Mouse (Mus musculus) neural tube, embryonic 15.5 days (tissue): Measurements from ENCODE around the gene Arhgdib. TPM values are rescaled to one million over a fixed set of nuclear protein-coding genes. Genes with fewer than 3 reads are reported as not detected.
"Not testable (repeated sequence)": the region's sequence is repeated elsewhere in the genome, so short reads cannot be mapped to it uniquely, and the experiment has no call there.

Experiments used
- ATAC-seq: fragments of 200-750 bp; cut with Nextera tagmentation; 2 replicates; pipeline ENCODE4 v1.8.0; 2017; ENCODE audit warnings: mild to moderate bottlenecking, moderate TSS enrichment, moderate library complexity; ENCODE audit not compliant: low FRiP score
- H3K27ac ChIP-seq: fragments of 300-500 bp; sonication (generic); replicated peaks from 2 replicates; pipeline ENCODE4 v1.5.1; 2015; ENCODE audit warnings: mild to moderate bottlenecking, inconsistent platforms
- H3K27me3 ChIP-seq: fragments of 300-500 bp; sonication (generic); replicated peaks from 2 replicates; pipeline ENCODE4 v1.6.1; 2015; ENCODE audit warnings: inconsistent platforms
- H3K36me3 ChIP-seq: fragments of 300-500 bp; sonication (generic); 2 replicates; pipeline ENCODE4 v1.6.1; 2015; ENCODE audit warnings: inconsistent platforms
- H3K4me1 ChIP-seq: fragments of 300-500 bp; sonication (generic); 2 replicates; pipeline ENCODE4 v1.6.1; 2015; ENCODE audit warnings: inconsistent platforms
- H3K4me2 ChIP-seq: fragments of 300-500 bp; sonication (generic); 2 replicates; pipeline ENCODE4 v1.6.1; 2015; ENCODE audit warnings: inconsistent platforms, mild to moderate bottlenecking, moderate library complexity
- H3K4me3 ChIP-seq: fragments of 300-500 bp; sonication (generic); replicated peaks from 2 replicates; pipeline ENCODE4 v1.5.1; 2015; ENCODE audit warnings: mild to moderate bottlenecking, inconsistent platforms
- H3K9ac ChIP-seq: fragments of 300-500 bp; sonication (generic); replicated peaks from 2 replicates; pipeline ENCODE4 v1.6.1; 2015; ENCODE audit warnings: mild to moderate bottlenecking, inconsistent platforms
- H3K9me3 ChIP-seq: fragments of 300-500 bp; sonication (generic); replicated peaks from 2 replicates; pipeline ENCODE4 v1.6.1; 2016; ENCODE audit warnings: inconsistent platforms
- WGBS: fragments of 180-500 bp; shearing (Covaris S2); methylation state at CpG from one replicate; pipeline ENCODE4 v1.1.7; 2015; ENCODE audit warnings: mixed read lengths; 5-methylcytosine and 5-hydroxymethylcytosine counted together
- polyA plus RNA-seq: library from polyadenylated mRNA; unstranded; fragments of >200 nt; fragmentation: Nextera tagmentation; extraction: Ambion mirVana; gene quantifications from 2 replicates; pipeline ENCODE4 v1.2.1, GENCODE M21; 2015

Arhgdib gene
- polyA plus RNA-seq, 1 experiment from 2014 or later = 13.8 TPM

DNA sequence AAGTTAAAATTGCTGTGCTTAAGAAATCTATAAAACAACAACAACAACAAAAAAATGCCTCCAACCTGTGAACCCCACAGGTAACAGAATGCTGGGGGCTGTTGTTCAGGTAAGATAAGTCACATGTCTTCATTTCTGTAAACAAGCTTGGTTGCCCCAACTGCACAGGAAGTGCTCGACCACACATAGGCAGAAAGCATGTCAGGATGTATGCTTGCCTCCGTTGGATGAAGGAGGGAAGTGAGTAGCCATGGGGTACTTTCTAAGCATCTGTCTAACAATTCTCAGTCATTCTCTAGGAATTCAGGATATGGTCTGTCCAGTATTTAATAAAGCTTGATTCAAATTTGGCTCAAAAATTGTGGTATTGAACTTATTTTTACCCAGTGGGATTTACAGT is 42.7 kb downstream of the Arhgdib start:
- H3K9ac ChIP-seq = no peak overlapping the region
- no peaks in the 10 kb centered on the region for H3K27me3 ChIP-seq
- ATAC-seq = no peak
- no peaks in the 10 kb centered on the region for H3K4me1 ChIP-seq
- H3K9me3 ChIP-seq = no peaks in the 10 kb centered on the region
- H3K27ac ChIP-seq = no peak overlapping the region
- WGBS = 84% methylated on average over 2 of the region's 2 CpGs
- no peak overlapping the region for H3K4me3 ChIP-seq
- H3K36me3 ChIP-seq = no peaks in the 10 kb centered on the region
- H3K4me2 ChIP-seq = no peak overlapping the region

DNA sequence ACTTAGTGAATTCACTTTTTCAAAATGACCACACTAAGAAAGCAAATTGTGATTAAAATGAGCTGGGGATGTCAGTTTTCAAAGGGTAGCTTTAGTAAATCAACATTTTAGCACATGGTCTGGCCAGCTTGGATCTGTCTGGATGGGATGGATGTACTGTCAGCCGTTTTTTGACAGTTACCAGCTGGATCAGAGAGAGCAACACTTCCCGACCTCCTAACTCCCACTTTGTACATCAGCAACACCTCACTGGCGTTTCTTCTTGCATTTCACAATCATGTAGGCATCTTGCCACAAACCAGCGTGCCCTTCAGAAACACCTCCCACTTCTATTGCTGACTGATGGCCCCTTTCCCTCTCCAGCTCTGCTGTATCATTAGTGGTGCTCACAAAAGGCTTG is 43.5 kb downstream of the Arhgdib start:
- no peak overlapping the region for H3K9ac ChIP-seq
- no peaks in the 10 kb centered on the region for H3K36me3 ChIP-seq
- H3K27me3 ChIP-seq = no peaks in the 10 kb centered on the region
- no peak overlapping the region for H3K27ac ChIP-seq
- H3K9me3 ChIP-seq = no peaks in the 10 kb centered on the region
- H3K4me1 ChIP-seq = no peaks in the 10 kb centered on the region
- H3K4me3 ChIP-seq = no peak overlapping the region
- no peak for ATAC-seq
- H3K4me2 ChIP-seq = no peak overlapping the region
- 70% methylated on average over 4 of the region's 4 CpGs for WGBS

DNA sequence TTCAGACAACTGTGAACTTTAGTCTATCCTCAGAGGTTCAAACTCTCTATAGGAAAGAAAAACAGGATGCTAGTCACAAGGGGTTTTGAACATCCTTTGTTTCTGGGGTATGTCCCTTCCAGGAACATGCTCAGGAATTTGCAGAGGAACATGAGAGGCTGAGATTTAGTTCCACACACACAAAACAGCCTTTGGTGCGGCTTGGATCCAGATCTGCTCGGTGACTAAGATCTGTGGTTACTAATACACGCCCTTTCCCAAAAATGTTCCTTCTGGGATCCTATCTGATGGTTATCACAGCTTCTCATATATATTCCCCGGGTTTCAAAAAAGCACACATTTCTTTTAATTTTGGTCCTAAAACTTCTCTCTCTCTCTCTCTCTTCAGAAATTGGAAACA is 43.9 kb downstream of the Arhgdib start:
- no peak overlapping the region for H3K4me3 ChIP-seq
- H3K4me1 ChIP-seq = no peaks in the 10 kb centered on the region
- no peak overlapping the region for H3K27ac ChIP-seq
- H3K4me2 ChIP-seq = no peak overlapping the region
- H3K36me3 ChIP-seq = no peaks in the 10 kb centered on the region
- no peaks in the 10 kb centered on the region for H3K27me3 ChIP-seq
- 84% methylated on average over 4 of the region's 4 CpGs for WGBS
- no peaks in the 10 kb centered on the region for H3K9me3 ChIP-seq
- H3K9ac ChIP-seq = no peak overlapping the region
- ATAC-seq = no peak

DNA sequence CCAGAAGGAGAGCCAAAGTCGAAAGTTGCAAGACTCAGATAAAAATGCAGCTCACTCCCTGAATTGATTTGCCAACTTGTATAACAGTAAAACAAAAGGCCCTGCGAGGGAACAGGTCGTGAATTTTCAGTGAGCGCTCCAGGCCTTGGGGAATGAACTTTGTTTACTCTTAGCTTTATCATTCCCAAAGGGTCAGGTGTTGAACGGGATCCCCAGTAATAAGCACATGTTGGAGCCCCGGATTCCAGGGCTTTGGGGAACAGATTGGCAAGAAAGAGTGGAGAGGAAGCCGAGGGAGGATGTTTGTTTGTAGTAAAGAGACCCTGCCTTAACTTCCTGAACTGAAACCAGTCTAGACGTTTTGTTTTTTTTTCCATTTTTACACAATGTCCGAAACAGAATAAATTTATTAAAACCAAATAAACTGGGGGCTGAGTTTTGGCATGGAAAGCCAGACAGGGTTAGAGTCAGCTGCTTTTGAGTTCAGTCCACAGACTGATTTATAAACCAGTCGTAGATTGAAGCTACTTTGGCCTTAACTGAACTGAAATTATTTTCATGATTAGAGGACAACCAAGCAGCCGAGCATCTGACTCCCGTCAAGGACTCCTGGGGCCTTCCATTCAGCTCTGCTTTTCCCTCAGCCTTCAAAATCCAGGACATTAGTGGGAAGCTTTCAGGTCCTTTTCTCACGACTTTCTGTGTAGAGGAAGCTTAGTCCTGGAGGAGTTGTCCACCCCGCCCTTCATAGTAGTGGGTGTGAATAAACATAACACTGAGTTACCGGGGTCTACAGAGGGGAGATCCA is 47.0 kb downstream of the Arhgdib start:
- Histone ChIP-seq H3K4me1 (no peaks in the 10 kb centered on the region), H3K36me3 (no peaks in the 10 kb centered on the region), H3K9me3 (no peaks in the 10 kb centered on the region), H3K4me3 (no peak overlapping the region), H3K9ac (no peak overlapping the region), H3K27me3 (no peaks in the 10 kb centered on the region), H3K27ac (no peak overlapping the region; the same call in 1 of the 2 replicates), H3K4me2 (no peak overlapping the region)
- ATAC-seq = no peak
- WGBS = 63% methylated on average over 15 of the region's 15 CpGs

DNA sequence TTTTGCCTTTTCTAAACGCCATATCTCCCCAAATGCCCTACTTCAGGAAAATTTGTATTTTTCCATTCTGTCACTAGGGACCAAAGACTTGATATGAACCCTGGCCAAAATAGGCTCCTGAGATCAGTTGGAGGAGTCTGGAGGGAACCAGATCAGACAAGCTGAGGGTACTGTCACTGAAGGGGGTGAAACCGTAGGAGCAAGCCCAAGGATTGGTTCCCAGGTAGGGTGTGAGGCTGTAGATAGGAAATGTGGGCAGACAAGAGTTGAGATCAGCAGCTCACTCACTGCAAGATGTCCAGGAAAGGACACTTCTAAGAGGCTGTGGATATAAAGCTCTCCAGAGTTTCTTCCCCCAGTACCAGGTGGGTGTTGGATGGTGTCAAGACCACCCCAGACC is 49.7 kb downstream of the Arhgdib start:
- Histone ChIP-seq H3K36me3 (no peaks in the 10 kb centered on the region), H3K9me3 (no peaks in the 10 kb centered on the region), H3K27me3 (no peaks in the 10 kb centered on the region), H3K9ac (no peak overlapping the region), H3K4me1 (no peaks in the 10 kb centered on the region), H3K27ac (no peak overlapping the region), H3K4me2 (no peak overlapping the region), H3K4me3 (no peak overlapping the region)
- ATAC-seq = no peak
- WGBS = 85% methylated on average over 2 of the region's 2 CpGs

DNA sequence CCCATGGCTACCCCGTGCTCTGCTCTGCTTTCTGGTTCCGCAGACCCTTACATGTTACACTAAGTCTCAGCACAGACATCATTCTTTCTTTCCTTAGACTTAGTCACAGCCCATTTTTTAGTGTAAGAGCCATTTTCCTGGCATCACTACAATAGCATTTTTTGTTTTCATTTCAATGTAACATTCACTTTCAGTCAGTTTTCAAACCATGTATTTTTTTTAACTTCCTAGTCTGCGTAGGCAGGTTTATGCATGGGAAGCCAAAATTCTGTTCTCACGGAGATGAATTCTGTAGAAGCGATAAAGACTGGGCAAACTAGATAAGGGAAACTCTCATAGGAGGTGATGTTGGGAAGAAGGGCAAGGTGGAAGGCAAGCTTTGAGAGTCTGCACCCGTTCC is 52.1 kb downstream of the Arhgdib start:
- H3K9me3 ChIP-seq = no peaks in the 10 kb centered on the region
- 95% methylated on average over 6 of the region's 6 CpGs for WGBS
- no peak overlapping the region for H3K4me3 ChIP-seq
- no peak overlapping the region for H3K9ac ChIP-seq
- no peaks in the 10 kb centered on the region for H3K27me3 ChIP-seq
- H3K27ac ChIP-seq = no peak overlapping the region
- no peaks in the 10 kb centered on the region for H3K4me1 ChIP-seq
- no peak overlapping the region for H3K4me2 ChIP-seq
- ATAC-seq = no peak
- H3K36me3 ChIP-seq = no peaks in the 10 kb centered on the region

DNA sequence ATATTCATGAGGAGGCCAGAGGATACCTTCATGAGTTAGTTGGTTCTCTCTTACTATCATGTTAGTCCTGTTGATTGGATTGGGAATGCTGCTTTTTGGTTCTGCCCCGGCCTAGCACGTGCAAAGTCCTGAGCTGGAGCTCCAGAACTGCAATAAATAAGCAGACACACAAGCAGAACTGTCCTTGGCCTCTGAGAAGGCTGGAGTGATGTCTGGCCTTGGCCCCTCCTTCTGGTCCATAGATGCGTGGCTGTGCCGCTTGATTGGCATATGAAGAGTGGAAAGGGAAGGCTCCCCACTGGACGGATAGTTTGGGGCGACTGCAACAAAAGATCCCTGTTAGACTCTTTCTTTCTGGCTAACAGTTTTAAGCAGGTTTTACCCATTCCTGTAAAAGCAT is 52.6 kb downstream of the Arhgdib start:
- Histone ChIP-seq H3K4me3 (no peak overlapping the region), H3K4me2 (no peak overlapping the region), H3K9ac (no peak overlapping the region), H3K27me3 (no peaks in the 10 kb centered on the region), H3K9me3 (no peaks in the 10 kb centered on the region), H3K4me1 (no peaks in the 10 kb centered on the region), H3K27ac (no peak overlapping the region), H3K36me3 (no peaks in the 10 kb centered on the region)
- ATAC-seq = no peak
- WGBS = 86% methylated on average over 6 of the region's 6 CpGs

DNA sequence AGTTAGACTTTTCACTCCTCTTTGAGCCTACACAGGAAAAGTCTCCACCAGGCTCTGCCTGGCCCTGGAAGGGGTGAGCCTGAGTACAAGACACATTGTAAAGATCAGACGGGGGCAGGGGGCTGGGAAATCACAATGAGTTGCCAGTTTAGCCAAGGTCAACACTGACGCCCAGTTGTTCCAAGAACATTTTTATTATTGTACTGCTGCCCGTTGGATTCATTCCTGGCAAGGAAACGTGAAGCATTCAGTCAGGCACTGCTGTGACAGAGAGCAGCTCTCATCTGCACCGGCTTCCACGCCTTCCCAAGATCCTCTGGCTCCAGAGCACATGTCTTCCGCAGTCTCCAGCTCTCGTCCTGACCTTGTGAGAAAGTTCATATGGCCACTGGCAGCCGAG is 53.8 kb downstream of the Arhgdib start:
- no peak overlapping the region for H3K4me3 ChIP-seq

DNA sequence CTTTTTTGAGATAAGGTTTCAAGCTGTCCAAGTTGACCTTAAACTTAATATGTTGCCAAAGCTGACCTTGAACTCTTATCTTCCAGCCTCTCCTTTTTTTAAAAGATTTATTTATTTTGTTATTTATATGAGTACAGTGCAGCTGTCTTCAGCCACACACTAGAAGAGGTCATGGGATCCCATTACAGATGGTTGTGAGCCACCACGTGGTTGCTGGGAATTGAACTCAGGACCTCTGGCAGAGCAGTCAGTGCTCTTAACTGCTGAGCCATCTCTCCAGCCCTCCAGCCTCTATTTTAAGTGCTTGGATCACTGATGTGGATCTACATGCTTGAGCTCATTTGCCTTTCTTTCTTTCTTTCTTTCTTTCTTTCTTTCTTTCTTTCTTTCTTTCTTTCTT is 56.9 kb downstream of the Arhgdib start:
- H3K27ac ChIP-seq, H3K4me1 ChIP-seq, H3K36me3 ChIP-seq, H3K4me2 ChIP-seq, H3K9me3 ChIP-seq, H3K4me3 ChIP-seq, H3K9ac ChIP-seq, H3K27me3 ChIP-seq, ATAC-seq: not testable (repeated sequence)
- 61% methylated on average over 1 of the region's 1 CpGs for WGBS

More for the DNA sequence above, 53.8 kb downstream of the Arhgdib start:
- no peaks in the 10 kb centered on the region for H3K27me3 ChIP-seq
- no peak overlapping the region for H3K9ac ChIP-seq
- no peaks in the 10 kb centered on the region for H3K9me3 ChIP-seq
- H3K36me3 ChIP-seq = no peaks in the 10 kb centered on the region
- no peak for ATAC-seq
- H3K4me2 ChIP-seq = no peak overlapping the region
- H3K4me1 ChIP-seq = no peaks in the 10 kb centered on the region; the same call in 1 of the 2 replicates
- WGBS = 69% methylated on average over 9 of the region's 9 CpGs
- no peak overlapping the region for H3K27ac ChIP-seq

DNA sequence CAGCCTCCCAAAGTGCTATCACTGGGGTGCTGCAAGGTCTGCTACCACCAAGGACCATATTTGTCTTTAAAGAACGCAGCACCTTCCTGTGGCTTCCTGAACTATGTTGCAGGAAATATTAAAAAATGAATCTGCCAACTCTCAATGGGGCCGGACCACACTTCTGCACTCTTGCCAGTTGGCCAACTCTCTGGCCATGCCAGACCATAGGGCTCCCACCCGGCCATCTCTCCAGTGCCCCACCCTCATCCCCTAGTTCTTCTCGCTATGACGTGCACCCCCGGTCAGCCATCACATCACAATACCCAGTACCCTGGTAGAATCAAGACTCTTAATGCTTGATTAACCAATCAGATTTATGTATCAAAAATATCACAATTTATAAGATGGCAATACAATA is 57.7 kb downstream of the Arhgdib start:
- H3K36me3 ChIP-seq = no peaks in the 10 kb centered on the region
- H3K27me3 ChIP-seq = no peaks in the 10 kb centered on the region; the same call in 1 of the 2 replicates
- no peak overlapping the region for H3K4me2 ChIP-seq
- WGBS = 93% methylated on average over 6 of the region's 6 CpGs
- no peaks in the 10 kb centered on the region for H3K9me3 ChIP-seq
- H3K4me1 ChIP-seq = no peaks in the 10 kb centered on the region; the same call in 1 of the 2 replicates
- no peak for ATAC-seq
- H3K27ac ChIP-seq = no peak overlapping the region
- no peak overlapping the region for H3K9ac ChIP-seq
- no peak overlapping the region for H3K4me3 ChIP-seq

DNA sequence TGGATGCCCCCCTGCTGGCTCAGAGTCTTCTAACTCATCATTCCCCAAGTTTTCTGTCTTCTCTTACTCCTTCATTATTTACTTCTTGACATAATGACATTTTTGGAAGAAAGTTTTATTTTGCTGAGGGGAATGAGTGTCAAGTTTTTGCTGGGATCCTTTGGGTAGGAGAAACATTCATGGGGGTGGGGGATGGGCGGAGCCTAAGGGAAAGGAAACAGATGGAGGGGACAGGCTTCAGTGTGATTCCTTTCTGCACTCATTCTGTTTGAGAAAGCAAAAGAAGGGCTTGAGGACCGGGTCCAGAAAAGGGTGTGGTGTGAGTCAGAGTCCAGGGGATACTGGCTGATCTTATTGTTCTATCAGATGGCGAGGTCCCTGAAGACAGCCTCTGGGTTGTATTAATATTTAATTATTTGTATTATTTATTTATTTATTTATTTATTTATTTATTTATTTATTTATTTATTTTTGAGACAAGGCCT is 58.2 kb downstream of the Arhgdib start:
- H3K4me3 ChIP-seq = no peak overlapping the region
- no peaks in the 10 kb centered on the region for H3K9me3 ChIP-seq
- no peak for ATAC-seq
- no peak overlapping the region for H3K9ac ChIP-seq
- H3K4me2 ChIP-seq = no peak overlapping the region
- no peak overlapping the region for H3K27ac ChIP-seq
- 86% methylated on average over 3 of the region's 3 CpGs for WGBS
- H3K36me3 ChIP-seq = no peaks in the 10 kb centered on the region
- no peaks in the 10 kb centered on the region; the same call in 1 of the 2 replicates for H3K4me1 ChIP-seq
- no peaks in the 10 kb centered on the region; the same call in 1 of the 2 replicates for H3K27me3 ChIP-seq

DNA sequence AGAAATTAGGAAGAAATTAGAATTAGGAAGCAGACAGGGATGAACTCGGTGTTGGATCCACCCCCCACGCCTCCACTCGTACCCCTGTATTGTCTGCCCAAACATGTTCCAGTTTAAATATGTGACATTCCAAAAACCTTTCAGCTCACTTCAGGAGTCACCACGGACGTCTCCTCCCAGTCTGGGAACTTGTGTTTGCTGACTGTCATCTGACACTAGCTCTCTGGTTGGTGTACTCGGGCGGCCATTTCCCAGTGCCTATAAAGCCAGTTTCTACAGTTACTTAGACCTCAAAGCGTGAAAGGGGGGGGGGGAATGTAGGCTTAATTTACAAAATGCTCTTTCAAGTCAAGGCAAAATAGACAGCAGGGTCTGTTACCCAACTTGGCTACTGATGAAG is 60.0 kb downstream of the Arhgdib start:
- no peak overlapping the region for H3K4me3 ChIP-seq
- H3K9ac ChIP-seq = no peak overlapping the region
- no peaks in the 10 kb centered on the region for H3K36me3 ChIP-seq
- no peaks in the 10 kb centered on the region for H3K9me3 ChIP-seq
- H3K4me1 ChIP-seq = no peaks in the 10 kb centered on the region; the same call in 1 of the 2 replicates
- WGBS = 84% methylated on average over 8 of the region's 8 CpGs
- H3K27ac ChIP-seq = no peak overlapping the region
- H3K4me2 ChIP-seq = no peak overlapping the region
- ATAC-seq = no peak
- H3K27me3 ChIP-seq = no peaks in the 10 kb centered on the region; the same call in 1 of the 2 replicates
